Mouse (Mus musculus): ENCODE measurements around the gene Mis12. TPM values are rescaled to one million over a fixed set of nuclear protein-coding genes. Genes with fewer than 3 reads are reported as not detected.

Gene Mis12
- polyA plus RNA-seq (2015; fragmentation: Illumina TruSeq; extraction: RNeasy Lipid Tissue Mini Kit (QIAGEN cat#74804); ENCODE audit: insufficient read depth, low replicate concordance) = 42.1 TPM

GRCm38 (mm10) chr11:71019201-71020068 lies at the start of gene Mis12, which contains the start of gene Derl2:
Mis12 (plus strand) TSS chr11:71019611.
Derl2 (minus strand) TSS chr11:71019841.

GRCm38 (mm10) chr11:70969821-70970559 lies 49.4 kb upstream of the Mis12 start, which contains the start of the genes Nup88 and Rpain:
Nup88 (minus strand) TSS chr11:70969973.
Rpain (plus strand) TSS chr11:70970213.

GRCm38 (mm10) chr11:70982557-70983228 lies 36.7 kb upstream of the Mis12 start, which contains the start of gene C1qbp:
C1qbp (minus strand) TSS chr11:70983026.

DNA sequence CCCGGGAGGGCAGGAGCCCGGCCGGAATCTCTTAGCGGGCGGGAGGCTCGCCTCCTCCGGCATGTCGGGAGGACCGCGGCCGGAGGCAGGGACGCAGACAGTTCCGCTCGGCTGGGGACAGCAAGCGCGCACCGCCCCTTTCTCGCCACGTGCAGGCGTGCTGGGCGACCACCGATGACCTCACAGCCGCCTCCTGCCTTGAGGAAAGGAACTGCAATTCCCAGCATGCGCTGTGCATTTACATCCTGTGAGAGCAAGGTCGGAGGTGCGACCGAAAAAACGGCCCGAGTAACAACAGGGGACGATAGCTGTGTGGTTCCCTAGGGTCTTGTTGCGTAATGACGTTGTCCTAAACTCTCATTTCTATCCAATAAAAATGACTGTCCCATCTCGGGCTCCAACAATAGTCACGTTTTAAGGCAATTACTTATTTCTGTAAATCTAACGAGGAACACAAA lies 15.1 kb upstream of the Mis12 start, which contains the start of gene Dhx33:
TSS of gene Dhx33 (minus strand) at position 122 of the 458 bp plus-strand sequence.

GRCm38 (mm10) chr11:71033163-71033761 lies 13.9 kb downstream of the Mis12 start, which contains the start of gene 6330403K07Rik:
6330403K07Rik (minus strand) TSS chr11:71033513.

Other genes starting within 250 kb of the Mis12 start
- 33.4 TPM for gene Scimp, start 207.0 kb upstream of the Mis12 start, polyA plus RNA-seq (2015; fragmentation: Illumina TruSeq; extraction: RNeasy Lipid Tissue Mini Kit (QIAGEN cat#74804); ENCODE audit: insufficient read depth, low replicate concordance)
- 51.8 TPM for gene Rabep1, start 174.8 kb upstream of the Mis12 start, polyA plus RNA-seq (2015; fragmentation: Illumina TruSeq; extraction: RNeasy Lipid Tissue Mini Kit (QIAGEN cat#74804); ENCODE audit: insufficient read depth, low replicate concordance)
- 125 TPM for gene Nup88, start 49.6 kb upstream of the Mis12 start, polyA plus RNA-seq (2015; fragmentation: Illumina TruSeq; extraction: RNeasy Lipid Tissue Mini Kit (QIAGEN cat#74804); ENCODE audit: insufficient read depth, low replicate concordance)
- gene Rpain, start 49.4 kb upstream of the Mis12 start, polyA plus RNA-seq (2015; fragmentation: Illumina TruSeq; extraction: RNeasy Lipid Tissue Mini Kit (QIAGEN cat#74804); ENCODE audit: insufficient read depth, low replicate concordance) = 67.8 TPM
- 167 TPM for gene C1qbp, start 36.6 kb upstream of the Mis12 start, polyA plus RNA-seq (2015; fragmentation: Illumina TruSeq; extraction: RNeasy Lipid Tissue Mini Kit (QIAGEN cat#74804); ENCODE audit: insufficient read depth, low replicate concordance)
- 31.1 TPM for gene Dhx33, start 15.2 kb upstream of the Mis12 start, polyA plus RNA-seq (2015; fragmentation: Illumina TruSeq; extraction: RNeasy Lipid Tissue Mini Kit (QIAGEN cat#74804); ENCODE audit: insufficient read depth, low replicate concordance)
- 62.0 TPM for gene Derl2, start 230 bp downstream of the Mis12 start, polyA plus RNA-seq (2015; fragmentation: Illumina TruSeq; extraction: RNeasy Lipid Tissue Mini Kit (QIAGEN cat#74804); ENCODE audit: insufficient read depth, low replicate concordance)
- 1.1 TPM for gene 6330403K07Rik, start 13.9 kb downstream of the Mis12 start, polyA plus RNA-seq (2015; fragmentation: Illumina TruSeq; extraction: RNeasy Lipid Tissue Mini Kit (QIAGEN cat#74804); ENCODE audit: insufficient read depth, low replicate concordance)
- gene Nlrp1a, start 125.1 kb downstream of the Mis12 start, polyA plus RNA-seq (2015; fragmentation: Illumina TruSeq; extraction: RNeasy Lipid Tissue Mini Kit (QIAGEN cat#74804); ENCODE audit: insufficient read depth, low replicate concordance) = 1.5 TPM
- gene Nlrp1b, start 211.1 kb downstream of the Mis12 start, polyA plus RNA-seq (2015; fragmentation: Illumina TruSeq; extraction: RNeasy Lipid Tissue Mini Kit (QIAGEN cat#74804); ENCODE audit: insufficient read depth, low replicate concordance) = 8.2 TPM